Mouse (Mus musculus): ENCODE data around the gene Gm10295. TPM values are rescaled to one million over a fixed set of nuclear protein-coding genes. Genes with fewer than 3 reads are reported as not detected.
A peak's percentile ranks its signal among the peaks of the same experiment; 100 is the strongest.

Gm10295 gene
- total and polyA plus RNA-seq, 3 experiments = not detected

DNA sequence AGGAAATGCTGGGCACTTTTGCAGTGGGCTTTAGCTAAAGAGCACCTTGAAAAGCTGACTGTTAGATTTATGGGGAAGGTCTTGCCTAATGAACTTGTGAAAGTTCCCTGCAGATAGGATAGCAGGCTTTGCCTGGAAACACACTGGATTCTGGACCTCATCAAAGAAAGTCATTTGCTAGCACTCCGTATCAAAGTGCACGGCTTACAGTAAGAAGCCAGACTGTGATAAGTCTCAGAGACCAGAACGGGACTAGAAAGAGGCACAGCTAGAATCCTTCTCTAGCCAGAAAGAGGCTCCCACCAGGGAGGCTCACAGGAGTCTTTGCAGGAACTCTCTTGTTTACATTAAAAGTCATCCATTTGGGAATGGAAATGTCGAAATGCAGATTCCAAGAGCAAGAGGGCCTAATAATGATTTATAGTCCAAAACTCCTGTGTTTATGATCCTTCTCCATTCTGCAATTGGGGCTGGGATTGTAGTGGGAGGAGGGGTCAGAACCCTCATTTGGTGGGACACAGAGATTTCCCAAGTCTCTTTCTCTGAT is 41.6 kb upstream of the Gm10295 start:
- no peaks in the 10 kb centered on the region for H3K27me3 ChIP-seq (ENCODE audit: control insufficient read depth, insufficient read depth, low read length)
- no peaks in the 10 kb centered on the region for H3K36me3 ChIP-seq (ENCODE audit: control insufficient read depth, insufficient read depth, low read length)
- H3K79me2 ChIP-seq (replicated peaks; ENCODE audit: control insufficient read depth, insufficient read depth, low read length) = no peaks in the 10 kb centered on the region
- 54% methylated on average over 4 of the region's 4 CpGs for WGBS
- intact Hi-C loops (cut with DNase I) = no loop called here
- no peak overlapping the region for H3K4me3 ChIP-seq
- H3K9ac ChIP-seq (ENCODE audit: low read depth, low read length) = no peak overlapping the region
- TF ChIP-seq POLR2A (IDR thresholded peaks at IDR 0.05; ENCODE audit: insufficient read depth, low read depth, low read length) (no peak), CTCF (IDR thresholded peaks at IDR 0.05) (no peak)
- no peaks in the 10 kb centered on the region; the same call in 1 of the 2 replicates for H3K4me1 ChIP-seq (ENCODE audit: control insufficient read depth, insufficient read depth, low read length)
- H3K27ac ChIP-seq = no peak overlapping the region
- DNase-seq = no peak

DNA sequence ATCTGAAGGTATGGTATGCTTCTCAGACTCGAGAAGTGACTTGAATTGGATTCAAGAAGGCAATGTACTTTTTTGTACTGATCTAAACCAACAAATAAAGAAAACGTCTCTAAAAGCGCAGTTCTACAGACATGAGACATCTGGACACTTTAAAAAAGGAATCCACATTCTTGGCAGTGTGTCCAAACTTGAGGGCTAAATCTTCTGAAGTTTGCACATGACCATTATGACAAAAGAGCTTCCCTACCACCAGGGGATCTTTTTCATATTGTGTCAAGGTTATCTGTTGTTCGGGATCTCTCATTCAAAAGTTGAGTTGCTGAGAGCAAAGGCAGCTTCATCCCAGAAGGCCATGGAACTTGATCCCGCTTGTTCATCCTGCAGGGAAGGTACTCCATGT is 40.0 kb upstream of the Gm10295 start:
- no peaks in the 10 kb centered on the region for H3K79me2 ChIP-seq (replicated peaks; ENCODE audit: control insufficient read depth, insufficient read depth, low read length)
- intact Hi-C loops (cut with DNase I) = no loop called here

DNA sequence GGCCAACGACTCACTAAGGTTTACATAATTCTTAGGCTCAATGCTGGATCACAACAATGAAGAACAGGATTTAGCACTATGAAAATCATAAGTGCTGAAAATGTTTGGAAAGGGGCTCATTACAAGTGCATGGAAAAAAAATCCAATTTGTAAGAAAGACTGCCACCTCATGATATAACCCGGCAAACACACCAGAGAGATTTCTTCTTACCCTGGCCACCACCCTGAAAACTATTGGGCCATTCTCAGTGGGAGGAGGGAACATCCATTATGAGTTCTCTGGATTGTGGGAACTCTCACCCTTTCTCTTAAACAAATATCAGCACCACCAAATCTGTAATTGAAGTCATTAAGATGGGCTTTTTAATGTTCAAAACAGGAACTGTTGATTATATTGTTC is 39.0 kb upstream of the Gm10295 start:
- Histone ChIP-seq H3K79me2 (replicated peaks; ENCODE audit: control insufficient read depth, insufficient read depth, low read length) (no peaks in the 10 kb centered on the region), H3K36me3 (ENCODE audit: control insufficient read depth, insufficient read depth, low read length) (no peaks in the 10 kb centered on the region; the same call in 1 of the 2 replicates), H3K9ac (ENCODE audit: low read depth, low read length) (no peak overlapping the region), H3K27ac (no peak overlapping the region), H3K27me3 (ENCODE audit: control insufficient read depth, insufficient read depth, low read length) (no peaks in the 10 kb centered on the region), H3K4me3 (no peak overlapping the region), H3K4me1 (ENCODE audit: control insufficient read depth, insufficient read depth, low read length) (no peaks in the 10 kb centered on the region; the same call in 1 of the 2 replicates)
- WGBS = 51% methylated on average over 2 of the region's 2 CpGs
- DNase-seq = no peak
- TF ChIP-seq POLR2A (IDR thresholded peaks at IDR 0.05; ENCODE audit: insufficient read depth, low read depth, low read length) = no peak
- no peak for TF ChIP-seq EP300 (IDR thresholded peaks at IDR 0.05; ENCODE audit: insufficient read depth, low read depth, low read length)
- TF ChIP-seq CTCF (IDR thresholded peaks at IDR 0.05) = peak; percentile 30
- intact Hi-C loops (cut with DNase I) = no loop called here

More for the DNA sequence above, 40.0 kb upstream of the Gm10295 start:
- 71% methylated on average over 5 of the region's 5 CpGs for WGBS
- Histone ChIP-seq H3K36me3 (ENCODE audit: control insufficient read depth, insufficient read depth, low read length) (no peaks in the 10 kb centered on the region), H3K9ac (ENCODE audit: low read depth, low read length) (no peak overlapping the region), H3K27ac (peak overlapping the region; percentile 11; the same call in 1 of the 2 replicates), H3K4me1 (ENCODE audit: control insufficient read depth, insufficient read depth, low read length) (no peaks in the 10 kb centered on the region; the same call in 1 of the 2 replicates), H3K4me3 (no peak overlapping the region), H3K27me3 (ENCODE audit: control insufficient read depth, insufficient read depth, low read length) (no peaks in the 10 kb centered on the region)
- DNase-seq = no peak
- 0 out of 2 replicates have a peak, but pooled peaks have one; percentile 11 for TF ChIP-seq CTCF (IDR thresholded peaks at IDR 0.05)
- no peak for TF ChIP-seq EP300 (IDR thresholded peaks at IDR 0.05; ENCODE audit: insufficient read depth, low read depth, low read length)

DNA sequence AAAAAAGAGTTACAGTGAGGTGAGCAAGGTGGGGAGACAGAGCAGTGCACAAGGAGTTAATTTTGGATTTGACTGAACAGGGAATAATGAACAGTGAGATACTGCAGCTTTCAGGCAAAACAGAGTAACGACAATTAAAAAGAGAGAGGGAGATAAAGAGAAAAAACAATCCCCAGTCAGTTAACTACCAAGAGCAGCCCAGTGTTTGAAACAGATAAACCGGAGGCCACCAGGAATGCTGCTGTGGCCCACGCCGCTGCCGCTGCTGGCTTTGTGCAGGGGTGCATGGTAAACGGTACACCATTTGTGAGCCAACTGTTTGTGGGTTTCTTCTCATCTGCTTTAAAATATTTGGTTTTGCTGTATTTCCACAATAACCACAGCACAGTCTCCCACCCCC is 34.8 kb upstream of the Gm10295 start:
- DNase-seq = no peak
- TF ChIP-seq CTCF (IDR thresholded peaks at IDR 0.05) (peak; percentile 9; the same call in 1 of the 2 replicates), POLR2A (IDR thresholded peaks at IDR 0.05; ENCODE audit: insufficient read depth, low read depth, low read length) (no peak)
- 52% methylated on average over 6 of the region's 6 CpGs for WGBS
- Histone ChIP-seq H3K4me1 (ENCODE audit: control insufficient read depth, insufficient read depth, low read length) (no peaks in the 10 kb centered on the region; the same call in 1 of the 2 replicates), H3K27ac (no peak overlapping the region), H3K36me3 (ENCODE audit: control insufficient read depth, insufficient read depth, low read length) (peaks cover 4% of the 10 kb centered on the region), H3K79me2 (replicated peaks; ENCODE audit: control insufficient read depth, insufficient read depth, low read length) (no peaks in the 10 kb centered on the region), H3K9ac (ENCODE audit: low read depth, low read length) (no peak overlapping the region), H3K27me3 (ENCODE audit: control insufficient read depth, insufficient read depth, low read length) (no peaks in the 10 kb centered on the region), H3K4me3 (no peak overlapping the region)
- intact Hi-C loops (cut with DNase I) = no loop called here

DNA sequence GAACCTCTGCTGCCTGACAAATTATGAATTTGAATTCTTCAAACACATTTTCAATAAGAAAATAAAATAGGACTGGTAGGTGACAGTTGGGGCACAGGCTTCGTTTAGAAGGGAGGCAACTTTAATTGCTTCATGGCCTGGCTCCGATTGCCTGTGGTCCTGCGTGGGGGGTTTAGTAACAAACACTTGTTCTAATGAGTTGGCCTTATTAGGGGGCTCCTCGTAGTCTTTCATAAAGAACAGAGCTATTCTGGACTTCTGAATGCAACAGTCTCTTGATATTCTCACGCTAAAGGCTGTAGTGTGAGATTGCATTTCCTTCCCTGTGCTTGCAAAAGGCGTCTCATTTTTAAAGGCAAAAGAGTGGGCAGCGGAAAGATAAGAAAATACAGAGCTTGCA is 33.6 kb upstream of the Gm10295 start:
- no peaks in the 10 kb centered on the region; the same call in 1 of the 2 replicates for H3K4me1 ChIP-seq (ENCODE audit: control insufficient read depth, insufficient read depth, low read length)
- H3K79me2 ChIP-seq (replicated peaks; ENCODE audit: control insufficient read depth, insufficient read depth, low read length) = no peaks in the 10 kb centered on the region
- no peaks in the 10 kb centered on the region for H3K27me3 ChIP-seq (ENCODE audit: control insufficient read depth, insufficient read depth, low read length)
- TF ChIP-seq POLR2A (IDR thresholded peaks at IDR 0.05; ENCODE audit: insufficient read depth, low read depth, low read length) = no peak
- no peak for TF ChIP-seq EP300 (IDR thresholded peaks at IDR 0.05; ENCODE audit: insufficient read depth, low read depth, low read length)
- no peak for TF ChIP-seq CTCF (IDR thresholded peaks at IDR 0.05)
- H3K4me3 ChIP-seq = no peak overlapping the region
- no peak overlapping the region for H3K27ac ChIP-seq
- intact Hi-C loops (cut with DNase I) = loop anchor here (5.0 kb wide), 1 partner anchor 158 kb away; no protein-coding TSS in a partner anchor
- 72% methylated on average over 7 of the region's 7 CpGs for WGBS
- no peak overlapping the region for H3K9ac ChIP-seq (ENCODE audit: low read depth, low read length)
- H3K36me3 ChIP-seq (ENCODE audit: control insufficient read depth, insufficient read depth, low read length) = peaks cover 4% of the 10 kb centered on the region
- DNase-seq = no peak

DNA sequence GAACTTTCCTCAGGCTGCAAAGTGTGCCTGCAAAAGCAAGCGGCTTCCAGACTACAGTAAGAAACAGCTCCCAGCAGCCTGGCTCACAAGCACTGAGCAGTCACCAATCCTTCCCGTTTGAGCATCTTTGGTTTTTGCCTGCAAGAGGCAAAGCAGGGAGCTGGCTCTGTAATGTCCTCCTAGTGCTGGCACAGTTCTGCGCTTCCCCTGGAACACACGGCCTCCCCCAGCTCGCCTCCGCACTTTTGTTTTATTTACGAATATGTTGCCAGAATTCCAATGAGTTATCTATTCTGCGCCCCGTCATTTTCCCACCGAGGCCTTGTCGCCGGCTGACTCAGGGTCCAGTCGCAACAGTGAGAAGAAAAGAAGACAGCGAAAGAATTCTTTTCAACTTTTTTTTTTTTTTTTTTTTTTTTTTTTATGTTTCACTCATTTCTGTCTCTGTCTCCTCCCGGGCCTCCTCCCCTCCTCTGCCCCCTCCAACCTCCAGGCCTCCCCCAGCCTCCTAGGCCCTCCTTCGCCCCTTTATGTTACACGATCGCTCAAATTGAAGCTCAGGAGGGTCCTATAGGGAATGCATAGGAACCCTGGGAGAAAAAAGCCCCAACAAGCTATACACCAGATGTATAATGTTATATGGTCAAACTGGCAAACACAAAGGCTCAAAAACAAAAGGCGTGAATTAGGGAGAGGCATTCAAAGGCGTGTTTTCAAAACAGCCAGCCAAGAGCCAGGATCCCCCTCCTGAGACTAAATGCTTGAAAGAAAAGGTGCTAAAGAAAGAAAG is 32.3 kb upstream of the Gm10295 start:
- TF ChIP-seq POLR2A (IDR thresholded peaks at IDR 0.05; ENCODE audit: insufficient read depth, low read depth, low read length) = no peak
- Histone ChIP-seq H3K27ac (peak overlapping the region; percentile 63), H3K79me2 (replicated peaks; ENCODE audit: control insufficient read depth, insufficient read depth, low read length) (no peaks in the 10 kb centered on the region), H3K9ac (ENCODE audit: low read depth, low read length) (no peak overlapping the region; the same call in 1 of the 2 replicates), H3K4me3 (no peak overlapping the region), H3K27me3 (ENCODE audit: control insufficient read depth, insufficient read depth, low read length) (no peaks in the 10 kb centered on the region), H3K4me1 (ENCODE audit: control insufficient read depth, insufficient read depth, low read length) (no peaks in the 10 kb centered on the region; the same call in 1 of the 2 replicates), H3K36me3 (ENCODE audit: control insufficient read depth, insufficient read depth, low read length) (peaks cover 4% of the 10 kb centered on the region)
- DNase-seq = peak; percentile 47 to 52
- WGBS = 49% methylated on average over 20 of the region's 20 CpGs
- intact Hi-C loops (cut with DNase I) = loop anchor here (5.0 kb wide), 1 partner anchor 156 kb away; no protein-coding TSS in a partner anchor

All from heart, adult 2 months (tissue).